Mouse (Mus musculus) activated CD4-positive, CD25-positive, alpha-beta regulatory T cell, adult 9 weeks (primary cell): Measurements from ENCODE around the gene Tk1. TPM values are rescaled to one million over a fixed set of nuclear protein-coding genes. Genes with fewer than 3 reads are reported as not detected.

Experiments
- polyA plus RNA-seq: library from polyadenylated mRNA; unstranded; fragments of 100-300 nt; shearing (Covaris generic); gene quantifications from one replicate; pipeline ENCODE4 v1.2.1, GENCODE M21; 2017

Tk1 gene
- 37.5 TPM for polyA plus RNA-seq

DNA sequence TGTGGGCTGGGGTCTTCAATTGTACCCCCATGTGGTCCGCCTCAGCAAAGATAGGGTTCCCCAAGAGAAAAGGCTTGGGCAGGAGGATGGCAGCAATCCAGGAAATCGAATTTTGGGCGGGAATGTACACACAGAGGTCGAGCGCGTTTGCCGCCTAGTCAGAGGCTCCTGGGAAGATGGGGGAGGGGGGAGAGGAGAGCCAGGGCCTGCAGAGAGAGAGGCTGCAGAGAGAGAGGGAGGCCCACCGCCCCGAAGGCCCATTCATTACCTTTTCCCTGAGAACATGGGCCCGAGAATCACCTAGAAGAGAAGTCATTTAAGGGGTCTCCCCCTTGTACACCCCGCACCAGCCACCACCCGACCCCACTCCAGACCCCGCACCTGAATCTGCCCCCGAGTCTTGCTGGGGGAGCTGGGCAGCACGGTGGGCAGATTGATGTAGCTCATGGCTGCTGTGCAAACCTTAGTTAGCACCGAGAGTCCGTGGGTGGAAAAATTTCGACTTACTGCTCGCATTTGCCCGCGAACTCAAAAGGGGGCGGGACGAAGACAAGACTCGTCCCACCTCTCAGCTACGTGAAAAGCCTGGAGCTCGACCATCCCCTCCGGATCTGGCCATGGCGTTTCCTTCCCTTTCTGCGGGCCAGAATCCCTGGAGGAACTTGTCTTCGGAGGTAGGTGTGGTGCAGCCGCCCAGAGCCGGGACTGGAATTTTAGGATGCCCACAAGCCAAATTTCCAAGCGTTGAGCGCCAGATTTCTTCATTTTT, at the start of gene Tk1, which contains the start of gene Afmid:
Gene Tk1, minus strand, starts transcription at position 760 of the 769 bp plus-strand sequence.
Gene Afmid, plus strand, starts transcription at position 592 of the 769 bp plus-strand sequence.

GRCm38 (mm10) chr11:117872861-117873608, 47.1 kb upstream of the Tk1 start, which contains the start of gene Tha1:
Tha1 (minus strand) TSS chr11:117873481.

DNA sequence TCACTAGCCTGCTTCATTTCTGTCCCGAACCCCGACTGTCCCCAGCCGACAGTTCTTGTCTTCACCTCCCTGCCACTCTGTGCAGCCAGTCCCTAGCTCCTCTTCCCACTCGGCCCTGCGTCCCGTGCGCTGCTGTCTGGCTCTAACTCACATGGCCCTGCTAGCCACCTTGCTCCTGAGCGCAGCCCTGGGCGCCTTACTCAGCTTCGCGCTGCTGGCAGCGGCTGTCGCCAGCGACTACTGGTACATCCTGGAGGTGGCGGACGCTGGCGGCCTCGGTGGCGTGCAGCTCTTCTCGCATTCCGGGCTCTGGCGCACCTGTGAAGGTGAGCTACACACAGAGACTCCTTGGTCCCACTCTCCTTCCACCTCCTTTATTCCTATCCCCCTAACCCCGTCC, 34.7 kb upstream of the Tk1 start, which contains the start of gene Tmem235:
Gene Tmem235, plus strand, starts transcription at position 152 of the 400 bp plus-strand sequence.

GRCm38 (mm10) chr11:117848985-117849671, 23.2 kb upstream of the Tk1 start, which contains the start of gene Birc5:
Birc5 (plus strand) TSS chr11:117849251.

GRCm38 (mm10) chr11:117809407-117810311, 16.2 kb downstream of the Tk1 start, which contains the start of the genes Gm20708 and Syngr2:
Gm20708 (plus strand) TSS chr11:117809668.
Syngr2 (plus strand) TSS chr11:117809668.

GRCm38 (mm10) chr11:117797511-117798159, 28.3 kb downstream of the Tk1 start, which contains the start of gene 6030468B19Rik:
6030468B19Rik (plus strand) TSS chr11:117797660.

DNA sequence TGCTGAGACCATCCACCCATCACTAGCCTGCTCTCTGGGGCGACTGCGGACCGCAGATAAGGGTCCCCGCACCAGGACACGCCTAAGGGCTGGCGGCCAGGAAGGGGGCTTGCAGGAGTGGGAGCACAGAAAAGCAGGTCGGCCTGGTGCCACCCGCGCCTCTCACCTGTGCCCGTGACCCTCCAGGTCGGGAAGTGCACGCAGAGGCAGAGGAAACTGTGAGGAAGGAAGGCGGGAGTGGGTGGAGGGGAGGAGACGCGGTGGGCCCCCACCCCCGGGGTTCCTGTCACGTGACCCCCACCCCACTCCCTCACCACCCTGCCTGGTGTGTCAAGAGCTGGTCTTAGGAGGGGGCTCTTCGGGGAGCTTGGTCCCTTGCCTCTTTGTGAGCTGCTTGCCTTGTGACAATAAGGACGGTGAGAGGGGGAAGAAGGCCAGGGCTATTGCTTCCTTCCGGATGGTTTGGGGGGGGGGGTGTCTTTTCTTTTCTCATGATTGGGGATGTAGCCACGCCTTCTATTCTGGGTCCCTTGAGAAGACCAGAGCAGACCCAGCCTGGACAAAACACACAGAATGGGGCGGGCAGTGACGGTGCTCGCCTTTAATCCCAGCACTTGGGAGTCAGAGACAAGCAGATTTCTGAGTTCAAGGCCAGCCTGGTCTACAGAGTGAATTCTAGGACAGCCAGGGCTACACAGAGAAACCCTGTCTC, 43.7 kb downstream of the Tk1 start, which contains the start of the genes Tmc8 and Tmc6:
Gene Tmc8, plus strand, starts transcription at position 84 of the 712 bp plus-strand sequence.
Gene Tmc6, minus strand, starts transcription at position 206 of the 712 bp plus-strand sequence.

Other genes starting within 250 kb of the Tk1 start
- gene Tnrc6c, start 171.8 kb downstream of the Tk1 start, polyA plus RNA-seq, result 8.4 TPM
- 144 TPM for gene Tmc8, start 44.0 kb downstream of the Tk1 start, polyA plus RNA-seq
- 164 TPM for gene Tmc6, start 43.9 kb downstream of the Tk1 start, polyA plus RNA-seq
- not detected for gene 6030468B19Rik, start 28.4 kb downstream of the Tk1 start, polyA plus RNA-seq
- 4.7 TPM for gene Gm20708, start 16.4 kb downstream of the Tk1 start, polyA plus RNA-seq
- gene Syngr2, start 16.4 kb downstream of the Tk1 start, polyA plus RNA-seq, result 194 TPM
- 25.4 TPM for gene Afmid, start 168 bp downstream of the Tk1 start, polyA plus RNA-seq
- 26.0 TPM for gene Birc5, start 23.2 kb upstream of the Tk1 start, polyA plus RNA-seq
- not detected for gene Tmem235, start 34.7 kb upstream of the Tk1 start, polyA plus RNA-seq
- gene Tha1, start 47.4 kb upstream of the Tk1 start, polyA plus RNA-seq, result 20.2 TPM
- gene Socs3, start 144.0 kb upstream of the Tk1 start, polyA plus RNA-seq, result 60.7 TPM
- 36.6 TPM for gene Pgs1, start 160.2 kb upstream of the Tk1 start, polyA plus RNA-seq